Mouse (Mus musculus): ENCODE data around the gene Tcf21.

GRCm38 (mm10) chr10:22819239-22819870, 619 bp downstream of the Tcf21 start:
- TF ChIP-seq CTCF (IDR thresholded peaks at IDR 0.05; ENCODE audit: insufficient read depth, low read depth, low read length) (no peak), POLR2A (IDR thresholded peaks at IDR 0.05; ENCODE audit: insufficient read depth, low read depth, low read length) (no peak)
